Mouse (Mus musculus): ENCODE data around the gene Parva.

Parva gene

DNA sequence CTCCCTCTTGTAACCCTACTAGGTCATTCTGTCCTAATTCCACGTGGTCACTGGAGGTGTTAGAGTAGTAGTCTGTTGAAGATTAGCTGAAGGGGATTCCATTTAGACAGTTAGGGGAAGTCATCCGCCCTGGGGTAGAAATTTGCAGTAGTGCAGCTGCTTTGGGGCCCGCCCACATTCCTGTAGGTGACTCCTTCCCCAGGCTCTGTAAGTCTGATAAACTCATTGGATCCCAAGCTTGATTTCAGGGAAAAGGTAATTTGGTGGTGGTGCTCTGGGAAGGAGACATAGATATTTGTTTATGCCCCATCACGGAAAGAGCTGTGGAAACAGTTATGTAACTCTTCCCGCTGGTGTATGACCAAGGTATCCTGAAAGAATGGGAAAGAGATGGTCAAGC lies 494 bp upstream of the Parva start:
- no peak for DNase-seq (ENCODE audit: low spot score)

DNA sequence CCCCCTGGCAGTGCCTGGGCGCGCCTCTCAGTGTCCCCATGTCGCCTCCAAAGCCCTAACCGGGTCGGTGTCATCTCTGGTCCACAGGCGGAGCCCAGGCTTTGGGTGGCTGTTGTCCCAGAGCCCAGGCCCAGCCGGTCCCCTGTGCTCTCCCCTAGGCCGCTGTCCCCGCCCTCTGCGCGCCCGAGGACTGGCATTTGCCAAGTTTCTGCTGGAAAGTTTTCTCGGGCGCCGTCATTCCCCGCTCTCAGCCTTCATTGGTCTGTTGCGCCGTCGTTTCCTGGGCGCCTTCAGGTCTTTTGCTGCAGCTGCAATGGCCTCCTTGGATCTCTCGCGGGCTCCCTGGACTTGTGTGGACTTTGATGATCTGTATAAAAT lies 842 bp downstream of the Parva start:
- peak; percentile 85 for DNase-seq (ENCODE audit: low spot score)

DNA sequence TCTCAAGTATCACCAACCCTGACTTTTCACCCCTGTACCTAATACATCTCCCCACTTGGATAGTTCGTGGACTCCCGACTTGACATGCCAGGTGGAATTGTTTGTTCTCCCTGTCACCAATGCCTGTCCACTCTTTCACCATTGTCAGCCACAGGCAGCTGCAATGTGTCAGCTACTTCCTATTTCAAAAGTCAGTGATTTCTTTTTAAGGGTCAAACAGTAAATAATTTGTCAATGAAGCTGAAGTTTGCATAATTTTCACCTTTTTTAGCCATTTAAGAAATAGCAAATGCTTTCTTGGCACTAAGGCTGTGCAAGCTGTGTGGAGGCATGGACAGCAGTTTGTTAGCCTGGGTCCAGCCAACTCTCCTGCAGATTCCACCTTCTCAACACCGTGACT lies 12.5 kb downstream of the Parva start:
- DNase-seq (ENCODE audit: low spot score) = no peak

DNA sequence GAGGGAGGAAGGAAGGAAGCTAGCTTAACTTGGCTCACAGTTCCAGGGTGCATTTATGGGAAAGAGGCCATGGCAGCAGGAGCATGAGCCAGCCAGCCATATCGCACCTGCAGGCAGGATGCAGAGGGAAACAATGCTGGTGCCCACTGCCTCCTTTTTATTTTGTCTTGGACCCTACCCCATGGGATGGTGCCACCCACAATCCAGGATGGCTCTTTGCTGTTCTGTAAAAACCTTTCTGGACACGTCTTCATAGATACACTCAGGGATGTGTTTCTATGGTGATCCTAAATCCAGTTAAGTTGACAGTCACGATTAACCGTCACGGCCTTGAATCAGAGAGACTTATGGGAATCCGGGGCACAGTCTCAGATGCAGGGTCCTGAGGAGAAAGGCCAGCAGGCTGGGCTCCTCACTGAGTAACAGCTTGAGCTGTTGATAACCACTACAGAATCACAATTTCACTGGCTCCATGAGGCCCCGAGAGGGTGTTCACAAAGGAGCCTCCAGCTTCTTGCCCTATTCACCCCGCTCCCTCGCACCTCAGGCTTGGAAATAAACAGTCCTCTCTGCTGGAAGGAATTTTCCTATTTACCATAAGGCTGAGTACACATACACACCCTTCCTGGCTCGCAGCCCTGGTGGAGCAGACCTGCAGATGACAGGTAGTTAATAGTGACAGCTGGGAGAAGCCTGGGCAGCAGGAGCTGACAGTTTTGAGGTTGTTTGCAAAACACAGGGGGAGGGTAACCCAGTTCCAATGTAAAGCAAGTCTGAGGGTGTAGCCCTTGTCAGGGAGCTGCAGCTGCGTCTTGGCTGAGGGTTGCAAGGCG lies 17.1 kb downstream of the Parva start:
- DNase-seq (ENCODE audit: low spot score) = no peak

DNA sequence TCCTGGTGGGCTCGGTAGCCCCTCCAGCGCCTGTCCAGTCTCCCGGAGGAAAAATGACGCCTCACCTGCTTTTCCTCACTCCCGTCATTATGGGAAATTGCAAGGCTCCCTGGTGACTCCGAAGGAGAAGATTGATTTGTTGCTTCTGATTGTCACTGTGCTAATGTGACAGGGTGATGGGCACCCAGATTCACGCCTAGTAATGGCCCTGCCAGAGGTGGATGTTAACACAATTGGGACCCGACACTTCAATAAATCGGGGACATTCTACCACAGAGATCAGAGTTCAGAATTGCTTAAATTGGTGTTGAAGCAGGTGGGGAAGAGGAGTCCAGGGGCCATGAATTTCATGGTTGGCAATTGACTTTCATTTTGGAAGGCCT lies 17.7 kb downstream of the Parva start:
- no peak for DNase-seq (ENCODE audit: low spot score)

DNA sequence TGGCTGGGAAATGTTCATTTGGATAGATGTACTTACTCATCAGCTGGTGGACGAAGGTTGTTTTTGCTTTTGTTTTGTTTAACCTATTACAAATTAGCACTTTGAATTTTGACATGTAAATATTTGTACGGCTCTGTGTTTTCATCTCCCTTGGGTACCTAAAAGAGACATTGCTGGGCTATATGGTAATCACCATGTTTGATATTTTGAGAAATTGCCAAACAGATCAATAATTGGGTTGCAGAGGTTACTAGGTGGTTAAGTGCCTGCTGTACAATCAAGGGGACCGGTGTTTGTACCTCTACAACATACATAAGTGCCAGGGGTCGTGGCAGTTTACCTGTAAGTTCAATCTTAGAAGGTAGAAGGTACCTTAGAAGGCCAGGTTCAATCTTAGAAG lies 19.2 kb downstream of the Parva start:
- no peak for DNase-seq (ENCODE audit: low spot score)

DNA sequence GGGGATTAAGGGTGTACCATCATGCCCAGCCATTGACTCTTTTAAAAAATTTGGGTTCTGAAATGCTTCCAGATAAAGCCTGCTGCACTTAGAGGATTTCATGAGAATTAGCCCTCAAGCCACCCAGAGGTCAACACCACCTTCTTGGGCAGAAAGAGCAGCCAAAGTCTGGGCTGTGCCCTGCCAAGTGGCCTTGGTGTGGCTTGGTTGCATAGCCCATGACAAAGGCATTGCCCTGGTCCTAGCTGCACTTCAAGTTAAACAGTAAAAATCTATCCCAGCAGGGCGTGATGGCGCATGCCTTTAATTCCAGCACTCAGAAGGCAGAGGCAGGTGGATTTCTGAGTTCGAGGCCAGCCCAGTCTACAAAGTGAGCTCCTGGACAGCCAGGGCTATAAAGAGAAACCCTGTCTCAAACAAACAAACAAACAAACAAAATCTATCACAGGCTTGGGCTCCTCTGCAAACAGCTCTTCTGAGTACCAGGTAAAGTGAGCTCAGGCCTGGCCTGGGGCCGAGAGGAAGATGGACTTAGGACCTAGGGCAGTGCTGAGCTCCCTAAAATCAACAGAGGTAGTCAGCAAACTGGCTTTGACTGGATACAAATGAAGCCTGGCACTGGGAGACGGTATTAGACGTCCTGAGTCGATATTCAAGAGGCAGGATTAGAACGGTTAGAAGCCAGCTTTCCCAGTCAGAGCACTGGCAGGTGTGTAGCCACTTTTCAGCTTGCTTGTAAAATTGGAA lies 22.8 kb downstream of the Parva start:
- no peak for DNase-seq (ENCODE audit: low spot score)

DNA sequence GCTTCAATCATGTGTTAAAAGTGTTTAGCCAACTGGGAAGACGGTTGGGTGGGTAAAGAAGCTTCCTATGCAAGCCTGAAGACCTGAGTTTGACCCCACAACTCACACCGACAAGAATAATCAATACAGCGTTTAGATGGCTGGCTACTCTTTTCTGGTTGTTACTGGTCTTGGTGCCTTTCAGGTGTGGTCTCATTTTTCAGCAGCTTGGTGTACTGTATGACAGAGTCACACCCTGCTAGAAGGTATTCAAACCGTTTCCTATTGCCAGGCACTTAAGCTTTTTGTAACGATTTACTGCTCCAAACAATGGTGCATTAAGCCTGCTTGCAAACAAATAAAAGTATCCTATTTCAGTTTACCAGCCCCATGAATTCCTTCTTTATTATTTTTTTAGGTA lies 25.2 kb downstream of the Parva start:
- DNase-seq (ENCODE audit: low spot score) = no peak

DNA sequence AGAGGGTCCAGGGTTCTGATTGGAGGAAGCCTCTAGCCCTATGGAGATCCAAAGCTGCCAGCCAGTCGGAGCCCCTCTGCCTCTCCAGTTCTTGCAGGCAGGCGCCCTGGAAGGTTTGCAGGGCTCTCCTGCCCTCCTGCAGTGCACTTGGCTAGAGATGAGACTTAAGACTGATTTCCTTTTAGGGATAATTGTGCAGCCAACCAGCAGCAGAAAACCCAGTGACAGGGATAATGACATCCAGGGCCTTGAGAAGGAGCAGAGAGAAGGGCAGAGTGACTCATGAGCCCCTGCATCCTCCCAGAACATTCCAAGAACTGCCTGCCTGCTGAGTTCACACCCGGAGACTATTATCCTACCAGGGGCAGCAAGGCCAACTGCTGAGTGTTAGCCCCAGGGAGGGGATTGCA lies 26.5 kb downstream of the Parva start:
- DNase-seq (ENCODE audit: low spot score) = no peak

DNA sequence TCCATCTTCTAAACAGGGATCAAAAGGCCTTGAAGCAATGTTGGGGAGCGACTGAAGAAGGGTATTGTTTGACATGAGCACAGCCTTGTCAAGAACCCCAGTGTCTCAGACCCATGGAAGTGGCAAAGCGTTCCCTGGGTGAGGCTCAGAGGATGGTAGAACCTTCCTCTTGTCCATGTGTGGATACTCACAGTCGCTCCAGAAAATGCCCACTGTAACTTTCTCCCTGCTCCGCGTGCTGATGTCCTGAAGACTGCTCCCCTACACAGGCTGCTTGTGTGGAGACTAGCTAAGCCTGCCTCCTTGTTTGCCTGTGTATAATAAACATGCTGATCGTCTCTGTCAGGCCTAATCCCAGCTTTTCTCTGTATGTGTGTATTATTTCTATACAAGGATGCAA lies 27.1 kb downstream of the Parva start:
- no peak for DNase-seq (ENCODE audit: low spot score)

DNA sequence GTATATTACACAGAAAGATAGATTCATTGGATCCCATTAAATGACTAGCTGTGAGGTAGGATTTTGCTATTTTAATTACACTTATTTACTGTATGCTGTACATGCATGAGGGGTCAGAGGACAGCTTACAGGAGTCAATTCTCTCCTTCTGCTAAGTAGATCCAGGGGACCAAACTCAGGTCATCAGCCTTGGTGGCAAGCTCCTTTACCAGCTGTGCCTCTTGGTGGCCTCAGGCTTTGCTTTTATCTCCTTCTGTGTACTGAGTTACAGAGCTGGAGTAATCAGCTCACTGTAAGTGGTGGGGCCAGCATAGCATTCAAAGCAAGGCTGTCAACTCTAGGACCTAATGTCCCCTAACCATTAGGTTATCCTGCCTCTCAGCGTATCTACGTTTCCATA lies 27.6 kb downstream of the Parva start:
- DNase-seq (ENCODE audit: low spot score) = no peak

DNA sequence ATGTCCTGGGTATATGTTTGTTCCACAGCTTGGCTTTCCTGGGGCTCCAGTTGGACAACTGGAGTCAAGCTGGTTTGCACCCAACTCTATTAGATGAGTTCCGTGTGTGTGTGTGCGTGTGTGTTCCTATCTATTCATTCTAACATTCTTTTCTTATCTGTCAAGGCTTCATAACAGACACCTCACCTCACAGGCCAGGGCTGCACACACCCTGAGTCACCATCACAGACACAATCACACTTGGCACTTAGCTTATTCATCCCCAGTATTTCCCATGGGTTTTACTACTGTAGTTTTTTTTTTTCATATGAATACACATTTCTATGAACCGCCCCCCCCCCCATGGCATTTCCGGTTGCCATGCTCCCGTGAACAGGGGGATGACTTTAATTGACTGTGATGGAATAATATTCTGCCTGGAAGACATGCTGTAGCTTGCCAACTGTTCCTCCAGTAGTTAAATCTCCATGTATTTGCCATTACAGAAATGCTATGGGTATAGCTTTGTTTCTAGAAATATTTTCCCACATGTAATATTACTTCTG lies 28.3 kb downstream of the Parva start:
- DNase-seq (ENCODE audit: low spot score) = no peak

DNA sequence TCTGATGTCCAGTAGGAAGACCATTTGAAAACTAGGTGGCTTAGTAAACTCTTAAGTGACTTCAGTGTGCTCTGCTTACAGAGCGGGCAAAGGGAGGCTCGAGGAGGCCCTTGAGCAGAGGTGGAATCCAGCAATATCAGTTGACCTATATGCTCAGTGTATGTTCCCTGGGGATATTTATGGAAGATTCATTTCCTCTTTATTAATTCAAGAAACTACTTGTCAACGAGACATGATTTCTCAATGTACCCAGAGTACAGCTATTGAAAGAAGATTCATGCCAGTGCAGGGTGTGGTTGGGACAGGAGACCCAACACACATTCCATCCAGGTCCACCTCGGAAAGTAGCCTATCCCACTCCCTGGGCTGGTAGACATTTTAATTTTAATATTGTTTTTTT lies 30.1 kb downstream of the Parva start:
- no peak for DNase-seq (ENCODE audit: low spot score)

DNA sequence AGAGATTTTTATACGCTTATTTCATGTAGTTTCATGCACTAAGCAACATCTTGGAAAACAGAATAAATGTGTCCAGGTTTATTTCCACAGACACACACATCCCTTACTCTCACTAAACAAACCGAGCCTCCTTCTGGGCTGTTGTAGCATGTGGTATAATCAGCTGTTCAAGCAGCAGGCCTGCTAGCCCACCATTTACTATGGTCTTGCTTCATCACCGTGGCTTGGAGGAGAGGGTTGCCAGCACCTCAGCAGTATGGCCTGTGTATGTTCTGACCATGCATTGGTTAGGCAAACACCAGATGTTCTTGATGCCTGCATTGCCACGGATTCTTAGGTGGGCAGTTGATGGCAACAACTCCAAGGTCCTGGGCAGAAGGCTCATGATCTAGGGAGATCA lies 30.6 kb downstream of the Parva start:
- DNase-seq (ENCODE audit: low spot score) = no peak

DNA sequence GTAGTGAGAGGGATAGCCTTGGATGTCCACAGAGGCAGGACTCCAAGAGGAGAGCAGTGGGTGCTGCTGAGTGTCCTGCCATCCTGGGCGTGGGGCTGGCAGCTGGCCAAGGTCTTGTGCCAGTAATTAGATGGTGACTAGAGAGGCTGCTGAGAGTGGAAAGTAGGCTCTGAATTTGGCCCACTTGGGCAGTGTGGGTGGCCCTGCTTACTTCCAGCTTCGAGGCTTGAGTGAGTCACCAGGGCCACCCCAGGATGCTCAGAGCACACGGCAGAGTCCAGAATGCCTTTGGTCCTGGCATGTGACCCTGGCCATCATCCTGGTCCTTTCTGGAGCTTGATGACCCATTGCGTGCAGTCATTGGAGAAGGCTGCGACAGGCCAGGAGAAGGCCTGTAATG lies 31.1 kb downstream of the Parva start:
- DNase-seq (ENCODE audit: low spot score) = no peak

DNA sequence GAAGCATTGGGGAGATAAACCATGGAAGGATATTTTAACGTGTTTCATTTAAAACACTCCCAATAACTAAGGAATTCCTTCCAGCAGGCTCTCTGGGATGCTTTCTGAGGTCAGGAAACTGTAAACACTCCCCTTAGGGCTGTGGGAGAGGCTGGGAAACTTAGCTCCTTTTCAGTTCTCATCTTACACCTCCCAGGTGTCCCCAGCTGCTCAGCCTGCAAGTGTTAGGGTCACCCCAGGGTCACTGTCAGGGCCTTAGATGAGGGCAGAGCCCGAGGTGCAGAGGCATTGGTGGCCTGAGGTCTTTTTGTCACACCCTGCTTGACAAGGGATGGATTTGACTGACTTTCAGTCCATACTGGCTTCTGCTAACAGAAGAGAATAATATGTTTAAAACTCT lies 35.8 kb downstream of the Parva start:
- no peak for DNase-seq (ENCODE audit: low spot score)

DNA sequence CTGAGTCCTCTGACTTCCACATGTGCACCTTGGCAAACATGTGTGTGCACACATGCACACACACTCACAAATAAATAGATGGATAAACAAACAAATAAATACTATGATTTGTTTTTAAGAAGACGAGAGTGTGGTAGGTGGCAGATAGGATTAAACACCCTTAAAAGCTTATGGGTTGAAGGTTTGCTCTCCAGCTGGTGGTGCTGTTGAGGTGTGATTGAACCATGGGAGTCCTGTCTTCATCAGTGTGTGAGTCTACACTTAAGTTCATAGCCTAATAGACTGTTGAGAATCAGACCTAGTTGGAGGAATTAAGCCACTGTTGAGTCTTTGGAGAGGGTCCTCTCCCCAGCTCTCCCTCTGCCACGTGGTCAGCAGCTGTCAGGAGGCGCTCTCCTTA lies 38.6 kb downstream of the Parva start:
- DNase-seq (ENCODE audit: low spot score) = no peak

DNA sequence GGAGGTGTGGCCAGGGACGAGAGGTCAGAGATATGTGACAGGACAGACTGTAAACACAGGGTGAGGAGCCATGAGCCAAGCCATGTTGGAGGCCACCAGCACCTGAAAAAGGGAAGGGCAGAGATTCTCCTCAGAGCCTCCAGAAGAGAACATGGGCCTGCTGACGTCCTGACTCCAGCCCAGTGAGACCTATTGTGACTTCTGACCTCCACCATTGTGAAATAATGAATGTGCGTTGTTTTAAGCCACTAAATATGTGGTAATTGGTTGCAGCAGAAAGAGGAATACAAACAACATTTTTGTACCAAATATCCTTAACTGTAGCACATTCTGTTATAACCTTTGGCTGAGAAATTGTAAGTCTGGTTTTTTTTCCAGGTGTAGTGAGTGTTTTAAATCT lies 39.5 kb downstream of the Parva start:
- no peak for DNase-seq (ENCODE audit: low spot score)

DNA sequence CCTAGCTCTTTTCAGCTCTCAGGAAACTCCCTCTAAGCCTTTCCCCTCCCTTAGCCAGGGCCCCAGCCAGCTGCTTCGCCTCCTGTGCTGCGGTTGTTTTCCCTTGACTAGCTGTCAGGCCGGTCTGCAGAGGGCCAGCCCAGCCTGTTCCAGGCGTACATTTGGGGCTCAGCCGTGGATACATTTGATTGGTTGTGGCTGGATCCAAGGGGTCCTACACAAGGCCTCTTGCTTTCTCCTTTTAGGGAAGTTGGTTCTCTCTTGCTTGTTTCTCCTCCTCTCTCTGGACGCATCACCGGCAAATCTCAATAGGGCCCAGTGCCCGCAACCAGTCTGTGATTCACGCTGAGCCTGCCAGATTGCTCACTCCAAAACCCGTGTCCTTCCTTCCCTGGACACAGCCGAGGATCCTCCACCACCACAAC lies 40.4 kb downstream of the Parva start:
- DNase-seq (ENCODE audit: low spot score) = peak; percentile 46

DNA sequence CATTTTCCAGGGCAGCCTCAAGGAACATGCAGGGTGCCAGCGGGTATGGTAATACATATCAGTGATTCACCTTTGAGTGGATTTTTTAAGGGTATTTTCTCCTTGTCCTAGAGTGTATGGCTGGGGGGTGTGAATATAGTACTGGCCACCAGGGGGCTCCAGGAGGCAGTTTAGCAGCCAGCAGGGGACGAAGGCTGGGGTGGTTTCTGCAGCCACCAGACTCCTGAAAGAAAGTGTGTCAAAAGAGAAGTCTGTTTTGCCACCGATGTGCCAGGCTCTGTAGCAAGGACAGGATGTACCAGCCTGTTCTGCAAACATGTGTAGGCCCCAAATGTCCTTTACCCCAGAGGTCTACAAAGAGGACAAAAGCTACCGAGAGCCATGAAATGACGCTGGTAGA lies 42.5 kb downstream of the Parva start:
- peak; percentile 52 for DNase-seq (ENCODE audit: low spot score)

DNA sequence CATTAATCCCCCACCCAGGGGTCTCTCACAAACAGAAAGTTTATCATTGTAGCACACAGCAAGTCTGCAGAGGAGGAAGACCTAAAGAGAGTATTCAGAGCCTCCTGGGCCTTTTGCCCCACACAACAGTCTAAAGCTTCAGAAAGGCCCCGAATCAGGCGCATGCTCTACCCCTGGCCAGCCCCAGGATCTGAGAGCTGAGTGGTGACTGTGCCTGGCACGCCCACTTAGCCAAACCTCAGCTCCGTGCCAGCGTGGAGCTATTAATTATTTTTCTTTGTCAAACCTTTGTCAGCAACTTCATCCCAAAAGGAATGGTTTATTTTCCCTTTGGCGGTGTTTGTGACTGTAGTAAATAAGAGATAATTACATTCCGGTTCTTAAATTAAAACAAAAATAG lies 44.0 kb downstream of the Parva start:
- no peak for DNase-seq (ENCODE audit: low spot score)

DNA sequence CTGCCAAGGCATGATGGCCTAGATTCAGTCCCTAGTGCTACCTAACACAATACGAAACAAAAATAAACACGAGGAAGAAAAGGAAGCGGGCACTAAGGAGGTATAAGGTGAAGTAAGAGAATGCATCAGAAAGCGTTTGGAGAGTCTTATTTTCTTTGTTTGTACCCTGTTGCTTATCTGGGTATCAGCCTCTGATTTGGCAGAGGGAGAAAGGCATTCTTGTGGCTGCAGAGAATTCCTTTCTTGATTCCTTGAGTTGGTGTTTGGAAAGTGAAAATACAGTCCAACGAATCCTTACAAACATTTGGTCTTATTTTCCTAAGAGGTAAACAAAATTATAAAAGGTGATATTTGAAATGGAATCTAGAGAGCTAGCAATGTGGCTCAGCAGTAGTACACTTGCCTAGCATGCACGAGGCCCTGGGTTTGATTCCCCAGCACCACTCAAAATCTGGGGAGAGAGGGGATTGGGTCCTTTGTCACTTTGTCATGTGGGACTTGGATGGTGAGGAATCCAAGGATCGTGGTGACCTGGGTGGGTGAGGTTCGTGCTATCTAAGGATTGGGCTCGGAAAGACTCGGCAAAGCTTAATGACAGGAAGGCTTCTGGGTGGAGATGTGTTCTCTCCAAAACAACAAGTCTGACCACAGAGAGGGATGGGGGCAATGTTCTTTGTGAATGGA lies 44.9 kb downstream of the Parva start:
- no peak for DNase-seq (ENCODE audit: low spot score)

DNA sequence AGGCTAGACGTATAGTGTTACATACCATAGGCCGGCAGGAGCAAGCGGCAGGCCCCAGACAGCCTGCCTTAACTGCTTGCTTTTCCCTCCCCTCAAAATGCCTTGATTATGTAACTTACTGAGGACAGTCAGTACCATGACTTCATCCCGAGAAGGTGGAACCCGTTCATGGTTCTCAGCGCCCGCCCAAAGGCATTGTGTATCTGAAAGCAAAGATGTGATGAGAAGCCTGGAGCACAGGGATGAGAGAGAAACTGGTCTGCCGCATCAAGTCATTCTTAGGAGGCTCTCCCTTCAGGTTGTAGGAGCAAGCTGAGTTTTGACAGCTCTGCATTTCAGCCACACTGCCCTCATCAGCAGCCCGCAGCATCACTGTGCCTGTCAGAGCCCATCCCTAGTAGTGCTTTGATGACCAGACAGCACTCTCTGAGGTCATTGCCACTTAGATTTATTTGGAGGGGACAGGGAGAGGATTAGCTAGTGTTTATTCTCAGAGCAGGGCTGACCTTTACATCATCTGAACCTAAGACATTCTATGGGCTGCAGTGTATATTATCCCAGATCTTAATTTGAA lies 45.5 kb downstream of the Parva start:
- DNase-seq (ENCODE audit: low spot score) = no peak

Measured in ovary, postnatal 10 days (tissue).